Mouse (Mus musculus): Measurements from ENCODE around the gene Hoxd13.

Hoxd13 gene

GRCm38 (mm10) chr2:74667842-74668357 lies at the start of gene Hoxd13:
Hoxd13 (plus strand) TSS chr2:74668310.
- DNase-seq (ENCODE audit: low spot score) = no peak

- DNase-seq (ENCODE audit: low spot score) = no peak
Observed at GRCm38 (mm10) chr2:74619676-74620246, 48.3 kb upstream of the Hoxd13 start.

- no peak for DNase-seq (ENCODE audit: low spot score)
Observed at GRCm38 (mm10) chr2:74620368-74620767, 47.7 kb upstream of the Hoxd13 start.

- DNase-seq (ENCODE audit: low spot score) = no peak
Observed at GRCm38 (mm10) chr2:74635412-74635811, 32.7 kb upstream of the Hoxd13 start.

- no peak for DNase-seq (ENCODE audit: low spot score)
Observed at GRCm38 (mm10) chr2:74642431-74642830, 25.7 kb upstream of the Hoxd13 start.

GRCm38 (mm10) chr2:74645631-74646030 lies 22.5 kb upstream of the Hoxd13 start:
- DNase-seq (ENCODE audit: low spot score) = no peak

- DNase-seq (ENCODE audit: low spot score) = no peak
Observed at GRCm38 (mm10) chr2:74647082-74647864, 20.8 kb upstream of the Hoxd13 start.

- DNase-seq (ENCODE audit: low spot score) = no peak
Observed at GRCm38 (mm10) chr2:74652996-74653340, 15.1 kb upstream of the Hoxd13 start.

GRCm38 (mm10) chr2:74653781-74654535 lies 14.2 kb upstream of the Hoxd13 start:
- no peak for DNase-seq (ENCODE audit: low spot score)

- DNase-seq (ENCODE audit: low spot score) = no peak
Observed at GRCm38 (mm10) chr2:74654743-74655419, 13.2 kb upstream of the Hoxd13 start.

- peak; percentile 83 for DNase-seq (ENCODE audit: low spot score)
Observed at GRCm38 (mm10) chr2:74655420-74655781, 12.7 kb upstream of the Hoxd13 start.

- DNase-seq (ENCODE audit: low spot score) = peak; percentile 60
Observed at GRCm38 (mm10) chr2:74655821-74656631, 12.1 kb upstream of the Hoxd13 start.

GRCm38 (mm10) chr2:74656632-74657021 lies 11.5 kb upstream of the Hoxd13 start:
- DNase-seq (ENCODE audit: low spot score) = no peak

GRCm38 (mm10) chr2:74657251-74658023 lies 10.7 kb upstream of the Hoxd13 start:
- no peak for DNase-seq (ENCODE audit: low spot score)

- no peak for DNase-seq (ENCODE audit: low spot score)
Observed at GRCm38 (mm10) chr2:74658024-74658666, 10.0 kb upstream of the Hoxd13 start.

- DNase-seq (ENCODE audit: low spot score) = no peak
Observed at GRCm38 (mm10) chr2:74658667-74659371, 9.3 kb upstream of the Hoxd13 start.

GRCm38 (mm10) chr2:74659507-74660005 lies 8.6 kb upstream of the Hoxd13 start, which contains the start of gene Evx2:
Evx2 (minus strand) TSS chr2:74659557.
- no peak for DNase-seq (ENCODE audit: low spot score)

GRCm38 (mm10) chr2:74660421-74661375 lies 7.4 kb upstream of the Hoxd13 start:
- DNase-seq (ENCODE audit: low spot score) = no peak
